Mouse (Mus musculus) lung, postnatal 4 days (tissue): ENCODE measurements around the gene Eno3.

ENCODE experiments used
- DNase-seq, 2 experiments: peaks; one replicate each; pipeline ENCODE4 v3.0.0; 2021

Gene Eno3

DNA sequence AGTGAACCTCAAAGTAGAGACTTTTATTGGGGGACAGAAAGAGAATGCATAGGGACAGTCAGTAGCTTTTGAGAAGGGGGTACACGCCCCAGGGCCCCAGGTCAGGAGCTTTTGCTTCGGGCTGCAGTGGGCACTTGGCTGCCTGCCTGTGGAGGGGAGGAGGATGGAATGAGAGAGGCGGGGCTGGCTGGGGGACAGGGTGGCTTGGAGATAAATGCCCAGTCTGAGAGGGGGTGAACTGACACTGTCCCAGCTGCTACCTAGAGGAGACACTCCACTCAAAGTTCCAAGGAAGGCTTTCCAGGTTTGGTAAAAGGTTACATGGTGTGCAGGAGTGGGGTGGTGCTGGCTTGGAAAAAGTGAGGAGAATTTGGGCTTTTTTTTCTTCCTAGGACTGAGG is at the start of gene Eno3:
Gene Eno3 (plus strand): TSS at position 239 of the 400 bp plus-strand sequence.
- peak in 1 of 2 experiments; percentile 46 for DNase-seq

DNA sequence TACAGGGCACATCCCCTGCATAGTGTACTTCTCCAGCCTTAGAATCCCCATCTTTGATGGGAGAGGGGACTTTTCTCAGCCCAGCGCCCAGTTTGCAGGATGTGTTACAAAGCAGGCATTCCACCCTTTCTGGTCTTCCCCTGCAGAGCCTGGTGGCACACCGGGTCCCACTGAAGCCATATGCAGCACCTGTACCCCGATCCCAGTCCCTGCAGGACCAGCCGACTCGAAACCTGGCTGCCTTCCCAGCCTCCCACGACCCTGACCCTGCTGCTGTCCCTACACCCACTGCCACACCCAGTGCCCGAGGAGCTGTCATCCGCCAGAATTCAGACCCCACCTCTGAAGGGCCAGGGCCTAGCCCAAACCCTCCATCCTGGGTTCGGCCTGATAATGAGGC is 49.4 kb upstream of the Eno3 start:
- DNase-seq = no peak

DNA sequence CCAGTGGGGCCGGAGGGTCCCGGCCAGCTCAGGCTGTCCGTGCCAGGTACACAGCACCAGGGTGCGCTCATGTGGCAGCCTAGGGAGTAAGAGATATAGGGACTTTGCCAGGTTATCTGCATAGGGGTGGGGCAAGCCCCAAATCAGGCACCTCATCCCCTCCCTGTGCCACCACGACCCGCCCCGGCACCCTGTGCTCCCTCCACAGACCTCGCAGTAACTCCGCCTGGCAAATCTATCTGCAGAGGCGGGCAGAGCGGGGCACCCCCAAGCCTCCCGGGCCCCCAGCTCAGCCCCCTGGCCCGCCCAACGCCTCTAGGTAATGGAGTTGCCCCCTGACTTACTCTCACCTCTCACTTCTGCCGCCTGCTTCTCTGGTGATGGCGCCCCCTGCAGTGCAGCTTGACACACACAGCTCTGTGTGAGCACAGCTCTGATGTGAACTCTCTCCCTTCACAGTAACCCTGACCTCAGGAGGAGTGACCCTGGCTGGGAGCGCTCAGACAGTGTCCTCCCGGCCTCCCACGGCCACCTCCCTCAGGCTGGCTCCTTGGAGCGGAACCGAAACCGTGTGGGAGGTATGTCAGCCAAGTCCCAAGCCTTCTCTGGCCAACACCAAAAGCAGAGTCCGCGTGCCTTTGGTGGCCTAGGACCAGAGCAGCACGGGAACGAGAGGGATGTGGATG is 48.5 kb upstream of the Eno3 start:
- DNase-seq = peak in 1 of 2 experiments; percentile 29

DNA sequence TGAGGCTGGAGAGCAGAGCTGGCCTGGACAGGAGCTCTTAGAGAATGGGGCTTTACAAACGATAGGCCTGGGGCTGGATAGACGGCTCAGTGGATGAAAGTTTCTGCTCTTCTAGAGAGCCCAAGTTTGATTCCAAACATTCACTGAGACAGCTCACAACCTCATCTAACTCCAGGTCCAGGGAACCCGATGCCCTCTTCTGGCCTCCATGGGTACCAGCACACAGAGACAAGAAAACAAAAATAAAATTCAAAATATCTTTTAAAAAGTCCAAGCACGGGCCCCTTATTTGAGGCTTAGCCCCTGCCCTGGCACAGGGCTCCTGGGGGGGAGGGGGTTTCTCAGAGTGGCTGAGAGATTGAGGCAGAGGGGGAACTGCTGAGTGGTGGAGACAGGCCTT is 46.2 kb upstream of the Eno3 start:
- no peak for DNase-seq

DNA sequence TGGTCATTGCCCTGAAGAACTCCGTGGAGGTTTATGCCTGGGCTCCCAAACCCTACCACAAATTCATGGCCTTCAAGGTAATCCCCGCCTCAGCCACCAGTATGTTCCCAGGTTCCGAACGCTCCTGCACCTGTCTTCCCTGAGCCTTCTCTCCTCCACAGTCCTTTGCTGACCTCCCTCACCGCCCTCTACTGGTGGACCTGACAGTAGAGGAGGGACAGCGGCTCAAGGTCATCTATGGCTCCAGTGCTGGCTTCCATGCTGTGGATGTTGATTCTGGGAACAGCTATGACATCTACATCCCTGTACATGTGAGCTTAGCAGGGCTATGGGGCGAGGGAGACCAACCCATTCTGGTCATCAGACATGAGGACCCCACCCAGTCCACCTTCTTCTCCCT is 44.5 kb upstream of the Eno3 start:
- no peak for DNase-seq

DNA sequence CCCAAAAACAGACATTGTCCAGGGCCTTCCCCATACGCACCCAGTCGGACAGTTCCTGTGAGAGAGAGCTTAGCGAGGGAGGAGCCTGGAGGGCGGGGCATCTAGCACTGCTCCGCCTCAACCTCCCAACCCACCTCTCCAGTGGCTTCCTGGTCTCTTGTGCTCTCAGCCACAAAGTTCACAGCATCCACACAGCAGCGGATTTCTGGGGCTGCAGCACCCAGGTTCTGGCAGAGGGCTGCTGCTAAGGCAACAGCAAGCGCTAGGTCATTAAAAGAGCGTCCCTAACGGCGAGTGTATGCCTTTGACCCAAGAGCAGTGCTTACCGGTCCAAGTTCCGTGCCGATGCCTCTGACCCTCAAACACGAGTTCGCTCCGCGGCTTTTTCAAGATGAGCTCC is 41.9 kb upstream of the Eno3 start:
- peak; percentile 82 to 83 for DNase-seq

GRCm38 (mm10) chr11:70615516-70616093 is 41.4 kb upstream of the Eno3 start, which contains the start of gene 4930544D05Rik:
4930544D05Rik (plus strand) TSS chr11:70615848.
- peak in 1 of 2 experiments; percentile 10 for DNase-seq

- no peak for DNase-seq
Observed at GRCm38 (mm10) chr11:70619101-70619500, 37.9 kb upstream of the Eno3 start, which contains the start of gene Chrne. Chrne (minus strand) TSS chr11:70619216.

GRCm38 (mm10) chr11:70621972-70622814 is 34.8 kb upstream of the Eno3 start:
- DNase-seq = peak in 1 of 2 experiments; percentile 47

GRCm38 (mm10) chr11:70623053-70623742 is 33.8 kb upstream of the Eno3 start:
- no peak for DNase-seq

- peak in 1 of 2 experiments; percentile 68 for DNase-seq
Observed at GRCm38 (mm10) chr11:70625473-70625872, 31.5 kb upstream of the Eno3 start.

GRCm38 (mm10) chr11:70626877-70627276 is 30.1 kb upstream of the Eno3 start:
- DNase-seq = no peak

GRCm38 (mm10) chr11:70628431-70628830 is 28.6 kb upstream of the Eno3 start:
- no peak for DNase-seq

GRCm38 (mm10) chr11:70629557-70629956 is 27.4 kb upstream of the Eno3 start:
- DNase-seq = peak in 1 of 2 experiments; percentile 19

DNA sequence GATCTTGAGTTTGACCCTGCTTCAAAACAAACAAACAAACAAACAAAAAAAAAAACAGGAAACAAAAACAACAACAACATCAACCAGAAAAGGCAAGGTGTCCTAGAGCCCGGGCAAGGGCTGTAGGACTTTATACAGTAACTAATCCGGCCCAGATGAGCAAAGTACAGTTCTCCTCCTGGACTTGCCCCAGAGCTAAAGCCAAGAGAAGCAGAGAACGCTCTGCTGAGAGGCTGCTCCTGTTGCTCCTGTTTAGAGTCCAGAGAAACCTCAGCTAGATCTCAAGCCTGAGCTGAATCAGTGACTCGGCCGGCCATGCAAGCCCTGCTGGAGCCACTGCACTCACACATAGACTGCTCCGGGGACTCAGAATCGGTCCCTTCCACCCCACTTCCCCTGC is 26.9 kb upstream of the Eno3 start:
- DNase-seq = no peak

DNA sequence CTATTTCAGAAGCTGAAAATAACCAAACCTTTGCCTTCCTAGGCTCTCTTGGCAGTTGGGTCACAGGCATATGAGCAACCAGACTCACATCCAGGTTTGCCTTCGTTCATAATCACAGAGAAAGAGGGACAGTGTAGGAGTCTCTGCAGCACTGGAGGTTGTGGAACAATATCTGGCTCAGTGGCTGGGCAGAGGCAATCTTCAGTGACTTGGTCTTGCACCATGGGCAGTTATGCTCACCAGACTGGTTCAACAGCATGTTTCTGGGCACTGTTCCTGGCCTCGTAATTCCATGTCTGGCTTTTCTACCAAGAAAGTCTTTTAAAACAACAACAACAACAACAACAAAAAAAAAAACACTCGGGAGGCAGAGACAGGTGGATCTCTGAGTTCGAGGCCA is 21.4 kb upstream of the Eno3 start:
- DNase-seq = no peak

- no peak for DNase-seq
Observed at GRCm38 (mm10) chr11:70637764-70638163, 19.2 kb upstream of the Eno3 start.

DNA sequence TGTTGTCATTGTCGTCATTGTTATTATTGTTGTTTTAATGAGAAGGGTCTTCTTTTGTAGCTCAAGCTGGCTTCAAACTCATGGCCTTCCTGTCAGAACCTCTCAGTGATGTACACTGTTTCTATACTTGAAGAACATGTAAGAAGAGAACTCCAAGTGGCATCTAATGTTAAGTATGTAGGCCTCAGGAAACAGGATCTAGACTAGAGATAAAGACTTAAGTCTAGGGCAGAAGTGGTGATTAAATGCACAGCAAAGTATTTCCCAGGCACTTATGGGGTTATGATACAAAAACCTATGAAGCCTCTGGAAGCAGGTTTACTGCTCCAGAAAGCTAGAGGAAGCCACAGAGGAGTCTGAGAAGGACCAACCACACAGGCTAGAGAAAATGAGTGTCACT is 18.7 kb upstream of the Eno3 start:
- no peak for DNase-seq

DNA sequence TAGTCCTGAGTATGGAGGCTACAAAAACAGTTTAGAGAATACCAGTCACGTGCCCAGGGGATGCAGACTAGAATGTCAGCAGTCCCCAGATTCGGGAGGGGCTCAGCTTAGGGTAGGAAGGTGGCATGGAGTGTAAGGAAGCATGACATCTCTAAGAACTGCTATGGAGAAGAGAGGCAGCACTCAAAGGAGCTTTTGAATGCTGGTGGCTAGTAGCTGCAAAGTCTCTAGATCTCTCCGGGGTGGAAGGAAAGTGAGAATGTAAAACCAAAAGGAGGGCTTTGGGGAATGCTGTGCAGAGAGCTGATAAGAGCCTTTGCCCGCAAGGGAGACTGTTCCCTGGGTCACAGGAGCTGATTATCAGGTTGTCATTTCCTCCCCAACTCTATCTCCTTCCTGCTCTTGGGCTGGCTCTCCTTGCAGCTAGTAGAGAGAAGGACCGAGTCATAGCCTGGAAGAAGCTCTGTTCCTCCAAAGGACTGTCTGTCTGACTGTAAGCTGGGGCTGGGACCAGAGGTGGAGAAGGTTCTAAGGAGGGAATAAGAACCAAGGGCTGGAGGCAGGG is 18.2 kb upstream of the Eno3 start, which contains the start of gene Gp1ba:
Gene Gp1ba (plus strand): TSS at position 409 of the 565 bp plus-strand sequence.
- no peak for DNase-seq

GRCm38 (mm10) chr11:70639976-70640375 is 17.0 kb upstream of the Eno3 start:
- no peak for DNase-seq

GRCm38 (mm10) chr11:70641241-70641640 is 15.8 kb upstream of the Eno3 start:
- no peak for DNase-seq

DNA sequence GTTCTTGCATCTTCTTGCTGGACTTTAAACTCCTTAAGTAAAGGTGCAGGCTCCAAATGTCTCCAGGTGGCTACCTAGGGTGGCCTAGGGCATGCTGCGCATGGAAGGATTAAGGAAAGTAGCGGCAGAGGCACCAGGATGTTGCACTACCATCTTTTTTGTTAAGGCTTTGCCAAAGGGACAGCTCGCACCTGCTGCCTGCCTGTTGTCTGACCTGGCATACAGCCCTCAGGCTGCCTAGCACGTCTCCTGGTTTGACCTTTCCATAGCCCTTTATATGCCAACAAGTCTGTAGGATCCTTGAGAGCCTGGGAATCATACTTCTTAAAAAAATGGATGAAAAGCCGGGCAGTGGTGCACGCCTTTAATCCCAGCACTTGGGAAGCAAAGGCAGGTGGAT is 14.0 kb upstream of the Eno3 start:
- no peak for DNase-seq
